Mouse (Mus musculus) MEL-GATA-1-ER (cell line): ENCODE data around the gene Gabrb1.
"Not testable (repeated sequence)": the region's sequence is repeated elsewhere in the genome, so short reads cannot be mapped to it uniquely, and the experiment has no call there.

ENCODE experiments used
- DNase-seq: peaks from one replicate; pipeline ENCODE4 v3.0.0-alpha.2; 2012; ENCODE audit warnings: low read depth; ENCODE audit errors: extremely low read depth

The Gabrb1 gene

GRCm38 (mm10) chr5:72003811-72004435 lies 346.0 kb downstream of the Gabrb1 start:
- no peak for DNase-seq

GRCm38 (mm10) chr5:72036954-72037353 lies 379.0 kb downstream of the Gabrb1 start:
- no peak for DNase-seq

- DNase-seq, result no peak
These were observed 385.6 kb downstream of the Gabrb1 start for GRCm38 (mm10) chr5:72043226-72044151.

GRCm38 (mm10) chr5:72046261-72046660 lies 388.3 kb downstream of the Gabrb1 start:
- DNase-seq, result no peak

GRCm38 (mm10) chr5:72064079-72064478 lies 406.2 kb downstream of the Gabrb1 start:
- peak; percentile 10 for DNase-seq

- DNase-seq, result no peak
These were observed 410.9 kb downstream of the Gabrb1 start for GRCm38 (mm10) chr5:72068826-72069225.

GRCm38 (mm10) chr5:72069398-72069797 lies 411.5 kb downstream of the Gabrb1 start:
- not testable (repeated sequence) for DNase-seq

- DNase-seq, result no peak
These were observed 418.9 kb downstream of the Gabrb1 start for GRCm38 (mm10) chr5:72076781-72077180.

GRCm38 (mm10) chr5:72086518-72086917 lies 428.6 kb downstream of the Gabrb1 start:
- no peak for DNase-seq

GRCm38 (mm10) chr5:72094582-72094981 lies 436.7 kb downstream of the Gabrb1 start:
- peak; percentile 3 for DNase-seq

- no peak for DNase-seq
These were observed 437.1 kb downstream of the Gabrb1 start for GRCm38 (mm10) chr5:72095015-72095414.

- no peak for DNase-seq
These were observed 446.5 kb downstream of the Gabrb1 start for GRCm38 (mm10) chr5:72104274-72104921.

- no peak for DNase-seq
These were observed 464.6 kb downstream of the Gabrb1 start for GRCm38 (mm10) chr5:72122414-72123037.

- DNase-seq, result no peak
These were observed 468.8 kb downstream of the Gabrb1 start for GRCm38 (mm10) chr5:72126681-72127080.

GRCm38 (mm10) chr5:72133906-72134305 lies 476.0 kb downstream of the Gabrb1 start:
- no peak for DNase-seq

- no peak for DNase-seq
These were observed 480.3 kb downstream of the Gabrb1 start for GRCm38 (mm10) chr5:72138256-72138655.

GRCm38 (mm10) chr5:72139619-72140018 lies 481.7 kb downstream of the Gabrb1 start:
- no peak for DNase-seq

GRCm38 (mm10) chr5:72148679-72149078 lies 490.8 kb downstream of the Gabrb1 start:
- no peak for DNase-seq

GRCm38 (mm10) chr5:72150870-72151269 lies 493.0 kb downstream of the Gabrb1 start:
- no peak for DNase-seq

GRCm38 (mm10) chr5:72155686-72156085 lies 497.8 kb downstream of the Gabrb1 start:
- not testable (repeated sequence) for DNase-seq

GRCm38 (mm10) chr5:72156598-72156997 lies 498.7 kb downstream of the Gabrb1 start:
- DNase-seq, result no peak

GRCm38 (mm10) chr5:72158667-72159066 lies 500.8 kb downstream of the Gabrb1 start:
- no peak for DNase-seq
